Mouse (Mus musculus) kidney, adult 2 months (tissue): ENCODE measurements around the gene Dtnb.

Experiments
- CTCF ChIP-seq: fragments of 200-500 bp; conservative IDR thresholded peaks from 2 replicates; pipeline ENCODE4 v1.5.1; 2011; ENCODE audit warnings: low read depth, mild to moderate bottlenecking, control low read depth, low read length, moderate library complexity, mixed read lengths; ENCODE audit not compliant: insufficient read depth, insufficient read length
- POLR2A ChIP-seq: fragments of 200-500 bp; IDR thresholded peaks from one replicate; pipeline ENCODE4 v1.6.1; 2011; ENCODE audit warnings: low read depth, low read length, control low read depth

DNA sequence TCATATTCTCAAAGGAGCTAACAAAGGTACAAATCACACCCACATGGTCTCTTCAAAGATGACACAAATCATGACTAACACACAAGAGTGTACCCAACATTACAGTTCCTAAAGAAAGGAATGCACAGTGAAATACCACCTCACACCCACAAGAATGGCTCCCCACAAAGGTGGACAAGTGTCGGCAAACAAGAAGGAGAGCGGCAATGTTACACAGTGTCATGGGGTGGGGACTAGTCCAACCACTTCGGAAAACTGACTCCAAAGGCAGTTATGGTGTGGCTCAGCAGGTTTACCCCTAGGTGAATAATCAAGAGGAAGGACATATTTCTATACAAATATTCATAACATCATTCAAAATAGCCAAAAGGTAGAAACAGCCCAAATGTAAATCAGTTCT lies 174.2 kb downstream of the Dtnb start:
- TF ChIP-seq POLR2A (no peak), CTCF (no peak)
